Mouse (Mus musculus) olfactory bulb, adult 2 months (tissue): ENCODE measurements around the gene Adamtsl3. TPM values are rescaled to one million over a fixed set of nuclear protein-coding genes. Genes with fewer than 3 reads are reported as not detected.

Experiments
- H3K27ac ChIP-seq: fragments of 200-500 bp; 2 replicates; pipeline ENCODE4 v1.5.1; 2012; ENCODE audit warnings: low read depth, low read length; ENCODE audit not compliant: insufficient read depth
- H3K4me1 ChIP-seq: fragments of 200-500 bp; 2 replicates; pipeline ENCODE4 v1.6.1; 2012; ENCODE audit warnings: low read length; ENCODE audit not compliant: control insufficient read depth, insufficient read depth
- H3K4me3 ChIP-seq: fragments of 200-500 bp; 2 replicates; pipeline ENCODE4 v1.5.1; 2012; ENCODE audit warnings: mild to moderate bottlenecking, low read depth, low read length, moderate library complexity; ENCODE audit not compliant: insufficient read depth
- CTCF ChIP-seq: fragments of 200-500 bp; IDR thresholded peaks from 2 replicates; pipeline ENCODE4 v1.5.1; 2012; ENCODE audit warnings: low read depth, mild to moderate bottlenecking, low read length, moderate library complexity; ENCODE audit not compliant: insufficient read depth
- POLR2A ChIP-seq: fragments of 200-500 bp; IDR thresholded peaks from 2 replicates; pipeline ENCODE4 v1.6.1; 2012; ENCODE audit warnings: mild to moderate bottlenecking, low read depth, low read length, moderate library complexity; ENCODE audit not compliant: insufficient read depth
- WGBS: fragments of 180-500 bp; shearing (Covaris S2); methylation state at CpG from one replicate; pipeline ENCODE4 v1.1.7; 2018; 5-methylcytosine and 5-hydroxymethylcytosine counted together
- polyA plus RNA-seq: library from polyadenylated mRNA; stranded (reverse); fragments of >200 nt; gene quantifications from 2 replicates; pipeline ENCODE4 v1.2.4, GENCODE M21; 2012; ENCODE audit warnings: low replicate concordance; ENCODE audit not compliant: missing spikeins, insufficient read depth, insufficient read length

The Adamtsl3 gene
- polyA plus RNA-seq, 1 experiment = not detected

DNA sequence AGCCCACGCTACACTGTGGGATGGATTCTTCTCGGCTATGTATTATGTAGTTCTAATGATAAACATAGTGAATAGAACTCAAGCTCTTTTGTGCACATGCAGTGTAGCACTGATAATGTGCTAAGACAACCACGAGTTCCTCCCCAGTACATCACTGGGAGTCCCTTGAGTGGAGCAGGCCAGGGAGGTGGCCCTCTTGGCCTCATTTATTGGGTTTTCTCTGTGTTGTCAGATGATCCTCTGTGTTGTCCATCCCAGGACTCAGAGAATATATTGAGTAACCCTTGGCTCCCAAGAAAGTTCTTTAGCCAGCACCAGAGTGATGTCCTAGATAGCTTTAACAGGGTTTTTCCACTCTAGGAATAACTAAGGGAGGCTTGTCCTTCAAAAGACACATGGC is 14.9 kb downstream of the Adamtsl3 start:
- Histone ChIP-seq H3K4me3 (no peak overlapping the region), H3K4me1 (no peaks in the 10 kb centered on the region), H3K27ac (no peak overlapping the region)
- WGBS = 82% methylated on average over 3 of the region's 3 CpGs
- no peak for TF ChIP-seq CTCF
- TF ChIP-seq POLR2A = no peak

DNA sequence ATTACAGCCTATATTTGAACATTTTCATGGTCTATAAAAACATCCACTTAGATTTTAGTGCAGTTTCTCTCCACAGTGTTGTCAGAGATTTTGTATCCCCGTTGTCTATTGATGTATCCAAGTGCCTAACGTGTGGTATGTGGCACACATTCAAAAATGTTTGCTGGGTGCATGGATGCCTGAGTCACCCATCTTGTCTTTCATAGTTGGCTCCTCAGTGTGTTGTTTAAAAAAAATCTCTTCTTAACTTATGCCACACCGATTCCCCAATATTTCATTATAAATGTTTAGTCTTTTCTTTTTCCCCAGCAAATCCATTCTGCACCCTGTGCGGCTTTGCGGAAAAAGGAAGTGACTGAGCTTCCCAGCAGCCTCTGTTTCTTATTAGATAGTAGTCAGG is 23.7 kb downstream of the Adamtsl3 start:
- no peak overlapping the region for H3K4me3 ChIP-seq
- TF ChIP-seq POLR2A (no peak), CTCF (no peak)
- no peak overlapping the region for H3K27ac ChIP-seq
- H3K4me1 ChIP-seq = no peaks in the 10 kb centered on the region
- WGBS = 82% methylated on average over 5 of the region's 5 CpGs

DNA sequence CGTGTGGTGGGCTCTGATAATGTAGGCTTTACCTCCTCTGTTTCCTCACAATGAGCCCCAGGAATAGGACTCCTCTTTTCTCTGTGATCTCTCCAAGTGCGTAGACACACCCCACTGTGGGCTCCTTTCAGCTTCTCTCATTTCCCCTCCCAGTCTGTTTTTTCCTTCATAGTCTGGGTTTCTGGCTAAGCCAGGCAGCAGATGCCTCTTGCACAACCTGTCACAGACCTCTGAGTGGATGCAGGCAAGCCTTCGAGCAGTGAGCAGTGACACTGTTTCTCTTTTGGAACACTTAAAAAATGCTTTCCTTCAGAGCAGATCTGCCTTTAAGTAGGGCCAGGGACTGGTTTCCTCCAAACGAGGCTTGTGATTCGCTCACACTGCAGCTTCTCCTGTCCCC is 24.2 kb downstream of the Adamtsl3 start:
- 72% methylated on average over 5 of the region's 5 CpGs for WGBS
- Histone ChIP-seq H3K4me3 (no peak overlapping the region), H3K4me1 (no peaks in the 10 kb centered on the region), H3K27ac (no peak overlapping the region)
- TF ChIP-seq CTCF (no peak), POLR2A (no peak)

DNA sequence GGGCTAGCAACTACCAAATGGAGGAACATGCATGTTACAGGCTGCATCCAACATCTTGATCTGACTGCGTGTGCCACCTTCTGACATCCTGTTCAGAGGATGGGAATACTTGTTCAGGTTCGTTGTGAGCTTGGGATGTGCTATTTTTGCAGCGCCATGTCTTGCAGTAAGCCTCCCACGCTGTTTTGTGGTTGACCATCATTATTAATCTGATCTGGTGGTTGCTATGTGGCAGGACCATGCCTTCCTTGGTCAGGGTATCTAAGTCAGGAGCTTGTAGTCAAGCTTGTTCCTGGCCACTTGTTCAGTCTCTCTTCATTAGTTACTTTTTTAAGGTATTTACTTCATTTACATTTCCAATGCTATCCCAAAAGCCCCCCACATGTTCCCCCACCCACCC is 24.7 kb downstream of the Adamtsl3 start:
- no peak overlapping the region for H3K4me3 ChIP-seq
- TF ChIP-seq CTCF (no peak), POLR2A (no peak)
- no peak overlapping the region for H3K27ac ChIP-seq
- no peaks in the 10 kb centered on the region for H3K4me1 ChIP-seq
- 91% methylated on average over 4 of the region's 4 CpGs for WGBS

DNA sequence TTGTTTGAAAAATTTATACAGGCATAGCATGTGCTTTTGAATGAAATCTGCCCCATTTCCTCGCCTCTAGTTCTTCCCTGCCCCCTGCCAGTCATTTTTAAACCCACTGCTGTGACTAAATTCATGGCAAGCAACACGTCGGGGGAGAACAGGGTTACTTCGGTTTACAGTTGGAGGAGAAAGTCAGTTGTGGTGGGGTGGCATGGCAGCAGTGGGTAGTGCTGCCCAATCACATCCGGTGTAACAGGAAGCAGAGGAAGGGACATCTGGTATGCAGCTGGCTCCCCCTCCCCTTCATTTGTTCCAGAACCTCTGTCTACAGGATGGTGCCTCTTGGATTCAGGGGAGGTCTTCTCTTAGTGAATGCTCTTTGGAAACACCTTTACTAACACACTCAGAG is 25.6 kb downstream of the Adamtsl3 start:
- WGBS = 85% methylated on average over 5 of the region's 5 CpGs
- H3K4me1 ChIP-seq = no peaks in the 10 kb centered on the region
- TF ChIP-seq CTCF (no peak), POLR2A (no peak)

DNA sequence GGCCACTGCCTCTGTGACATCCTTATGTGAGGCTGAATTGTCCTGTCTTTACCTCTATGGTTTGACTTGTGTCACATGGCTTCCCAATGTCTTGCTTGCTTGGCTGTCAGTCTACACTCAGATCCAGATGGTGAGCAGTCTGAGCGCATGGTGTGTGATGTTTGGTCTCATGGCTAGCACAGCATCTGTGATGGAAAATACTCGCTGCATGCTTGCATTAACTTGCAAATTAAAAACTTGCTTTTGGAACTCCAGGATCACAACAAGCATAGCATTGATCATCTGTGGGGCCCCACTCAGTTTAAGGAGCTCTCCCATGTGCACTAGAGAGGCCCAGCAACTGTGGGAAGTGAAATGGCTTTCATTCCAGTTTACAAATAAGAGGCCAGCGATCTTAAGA is 29.1 kb downstream of the Adamtsl3 start:
- 91% methylated on average over 3 of the region's 3 CpGs for whole genome bisulfite sequencing
- Histone ChIP-seq H3K4me1 (no peaks in the 10 kb centered on the region), H3K27ac (no peak overlapping the region), H3K4me3 (no peak overlapping the region)
- no peak for TF ChIP-seq CTCF
- no peak for TF ChIP-seq POLR2A

More for the DNA sequence above, 25.6 kb downstream of the Adamtsl3 start:
- Histone ChIP-seq H3K27ac (no peak overlapping the region), H3K4me3 (no peak overlapping the region)

DNA sequence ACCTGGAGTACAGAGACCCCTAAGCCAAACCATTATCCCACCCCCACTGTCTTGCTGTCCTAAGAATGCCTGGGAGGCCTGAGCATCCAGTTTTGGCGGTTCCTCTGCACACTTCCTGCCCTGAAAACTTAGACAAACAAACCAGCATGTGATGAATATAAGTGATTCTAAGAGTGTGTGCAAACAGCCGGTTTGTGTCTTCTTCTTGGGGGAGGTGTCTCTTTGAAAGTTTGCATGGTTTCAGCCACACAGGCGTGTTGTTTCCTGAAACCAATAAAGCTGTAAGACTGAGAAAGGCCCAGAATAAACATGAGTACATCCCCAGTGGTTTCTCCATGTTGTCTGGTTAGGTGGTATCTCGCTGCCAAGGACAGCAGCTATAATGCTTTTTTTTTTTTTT is 30.6 kb downstream of the Adamtsl3 start:
- H3K4me1 ChIP-seq = no peaks in the 10 kb centered on the region
- H3K27ac ChIP-seq = no peak overlapping the region
- WGBS = 85% methylated on average over 4 of the region's 4 CpGs
- TF ChIP-seq CTCF (no peak), POLR2A (no peak)
- H3K4me3 ChIP-seq = no peak overlapping the region

DNA sequence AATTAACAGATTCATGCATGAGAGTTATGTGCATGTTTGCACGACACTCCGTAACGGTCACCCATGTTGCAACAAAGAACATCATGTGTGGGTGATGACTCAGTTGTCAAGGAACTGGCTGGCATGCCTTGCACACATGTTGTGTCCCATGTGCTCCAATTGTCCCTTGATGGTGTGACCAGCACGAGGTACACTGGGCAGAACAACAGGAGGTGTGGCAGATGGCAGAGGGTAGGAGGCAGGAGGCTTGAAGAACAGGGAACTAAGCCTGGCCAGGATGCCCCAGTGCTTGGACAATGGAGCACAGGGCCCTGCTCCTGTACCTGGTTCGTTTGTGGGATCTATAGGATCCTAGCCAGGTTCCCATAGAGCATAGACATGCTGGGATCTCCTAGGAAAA is 31.0 kb downstream of the Adamtsl3 start:
- 88% methylated on average over 5 of the region's 5 CpGs for WGBS
- Histone ChIP-seq H3K4me3 (no peak overlapping the region), H3K27ac (no peak overlapping the region), H3K4me1 (no peaks in the 10 kb centered on the region)
- TF ChIP-seq POLR2A = no peak
- no peak for TF ChIP-seq CTCF

DNA sequence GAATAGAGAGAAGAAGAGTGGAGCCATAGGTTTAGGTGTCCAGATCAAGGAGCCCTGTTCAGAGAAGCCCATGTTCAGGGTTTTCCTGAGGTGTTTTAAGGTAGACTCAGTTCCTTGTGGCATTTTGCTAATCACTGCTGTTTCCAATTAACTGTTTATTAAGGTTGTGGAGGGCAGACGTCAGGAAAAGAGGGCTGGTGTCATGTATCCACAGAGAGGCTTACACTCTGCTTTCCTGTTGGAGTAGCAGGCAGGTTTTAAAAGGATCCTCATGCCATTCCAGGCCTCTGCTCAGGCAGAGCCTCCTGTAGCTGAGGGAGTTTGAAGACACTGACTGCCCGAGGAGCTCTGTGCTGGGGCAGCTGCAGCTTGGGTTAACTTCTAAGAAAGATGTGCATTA is 32.6 kb downstream of the Adamtsl3 start:
- no peak for TF ChIP-seq POLR2A
- no peak for TF ChIP-seq CTCF
- WGBS = 64% methylated on average over 2 of the region's 2 CpGs
- Histone ChIP-seq H3K4me1 (no peaks in the 10 kb centered on the region), H3K27ac (no peak overlapping the region), H3K4me3 (no peak overlapping the region)

DNA sequence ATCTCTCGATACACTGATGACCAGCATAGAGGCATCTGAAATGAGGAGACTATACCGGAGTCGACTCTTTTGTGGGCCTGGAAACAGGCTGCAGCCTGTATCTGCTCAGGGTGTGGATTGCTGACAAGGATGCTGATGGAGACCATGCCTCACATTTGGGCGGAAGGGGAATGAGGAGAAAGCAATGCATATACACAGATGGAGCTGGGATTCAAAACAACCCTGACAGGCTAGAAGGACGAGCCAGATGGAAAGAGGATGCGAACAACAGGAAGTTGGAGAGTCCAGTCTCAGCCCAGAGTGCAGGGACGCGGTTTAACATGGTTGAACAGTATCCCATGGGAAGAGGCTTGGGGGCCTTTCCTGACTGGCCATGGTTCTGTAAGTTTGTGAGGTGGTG is 34.6 kb downstream of the Adamtsl3 start:
- no peak for TF ChIP-seq CTCF
- no peak for TF ChIP-seq POLR2A
- WGBS = 94% methylated on average over 8 of the region's 8 CpGs

DNA sequence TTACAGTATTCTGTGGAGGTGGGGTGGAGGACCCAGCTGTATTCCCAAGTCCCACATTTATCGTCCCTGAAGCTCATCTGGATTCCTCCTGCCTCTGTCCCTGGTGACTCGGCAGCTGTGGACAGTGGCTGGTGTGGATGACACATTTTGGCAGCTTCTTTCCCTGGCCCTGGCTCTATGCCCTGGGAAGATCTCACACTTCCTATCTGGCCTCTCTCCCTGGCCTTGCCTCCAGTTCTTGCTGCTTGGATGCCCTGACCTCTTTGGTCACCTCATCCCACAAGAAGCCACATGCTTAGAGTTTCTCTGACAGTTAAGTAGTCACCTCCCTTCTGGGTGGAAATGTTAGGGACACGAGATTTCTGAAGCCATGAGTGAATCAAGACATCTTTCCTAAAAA is 35.9 kb downstream of the Adamtsl3 start:
- no peak overlapping the region for H3K27ac ChIP-seq
- no peak overlapping the region for H3K4me3 ChIP-seq
- no peaks in the 10 kb centered on the region for H3K4me1 ChIP-seq
- WGBS = 65% methylated on average over 3 of the region's 3 CpGs
- TF ChIP-seq CTCF (no peak), POLR2A (no peak)

More for the DNA sequence above, 34.6 kb downstream of the Adamtsl3 start:
- Histone ChIP-seq H3K4me1 (no peaks in the 10 kb centered on the region), H3K4me3 (no peak overlapping the region), H3K27ac (no peak overlapping the region)
